Mouse (Mus musculus) testis, adult 2 months (tissue): ENCODE data around the gene Apln.

Experiments
- CTCF ChIP-seq: fragments of 200-500 bp; IDR thresholded peaks from 2 replicates; pipeline ENCODE4 v1.5.1; 2012; ENCODE audit warnings: low read depth, mild to moderate bottlenecking, inconsistent platforms, low read length, moderate library complexity; ENCODE audit not compliant: control insufficient read depth, insufficient read depth, insufficient replicate concordance
- POLR2A ChIP-seq: fragments of 200-500 bp; IDR thresholded peaks from 2 replicates; pipeline ENCODE4 v1.6.1; 2012; ENCODE audit warnings: low read depth, mild to moderate bottlenecking, inconsistent platforms, low read length, moderate library complexity; ENCODE audit not compliant: control insufficient read depth

GRCm38 (mm10) chrX:48006062-48006461 lies 28.6 kb downstream of the Apln start:
- no peak for TF ChIP-seq CTCF
- TF ChIP-seq POLR2A, result no peak
